Mouse (Mus musculus): ENCODE measurements around the gene 4930556J24Rik.
A peak's percentile ranks its signal among the peaks of the same experiment; 100 is the strongest.
"Not testable (repeated sequence)": the region's sequence is repeated elsewhere in the genome, so short reads cannot be mapped to it uniquely, and the experiment has no call there.

4930556J24Rik gene

GRCm38 (mm10) chr11:3973081-3973480 is 3.5 kb downstream of the 4930556J24Rik start:
- no peak for DNase-seq (ENCODE audit: low spot score)

- no peak for DNase-seq (ENCODE audit: low spot score)
Observed at GRCm38 (mm10) chr11:3970361-3970760, 6.2 kb downstream of the 4930556J24Rik start.

GRCm38 (mm10) chr11:3969837-3970236 is 6.7 kb downstream of the 4930556J24Rik start:
- peak; percentile 45 for DNase-seq (ENCODE audit: low spot score)

- no peak for DNase-seq (ENCODE audit: low spot score)
Observed at GRCm38 (mm10) chr11:3964416-3965172, 12.0 kb downstream of the 4930556J24Rik start.

GRCm38 (mm10) chr11:3963610-3964415 is 12.8 kb downstream of the 4930556J24Rik start, which contains the start of gene Pes1:
Pes1 (plus strand) TSS chr11:3963975.
- DNase-seq (ENCODE audit: low spot score) = peak; percentile 94

- DNase-seq (ENCODE audit: low spot score) = no peak
Observed at GRCm38 (mm10) chr11:3963155-3963554, 13.4 kb downstream of the 4930556J24Rik start.

- DNase-seq (ENCODE audit: low spot score) = no peak
Observed at GRCm38 (mm10) chr11:3961761-3962160, 14.8 kb downstream of the 4930556J24Rik start.

- DNase-seq (ENCODE audit: low spot score) = no peak
Observed at GRCm38 (mm10) chr11:3960901-3961300, 15.7 kb downstream of the 4930556J24Rik start.

- not testable (repeated sequence) for DNase-seq (ENCODE audit: low spot score)
Observed at GRCm38 (mm10) chr11:3955371-3955770, 21.2 kb downstream of the 4930556J24Rik start.

GRCm38 (mm10) chr11:3954876-3955275 is 21.7 kb downstream of the 4930556J24Rik start:
- not testable (repeated sequence) for DNase-seq (ENCODE audit: low spot score)

GRCm38 (mm10) chr11:3946386-3946785 is 30.2 kb downstream of the 4930556J24Rik start:
- DNase-seq (ENCODE audit: low spot score) = no peak

- no peak for DNase-seq (ENCODE audit: low spot score)
Observed at GRCm38 (mm10) chr11:3941371-3941770, 35.2 kb downstream of the 4930556J24Rik start.

- DNase-seq (ENCODE audit: low spot score) = no peak
Observed at GRCm38 (mm10) chr11:3937321-3937874, 39.2 kb downstream of the 4930556J24Rik start.

- no peak for DNase-seq (ENCODE audit: low spot score)
Observed at GRCm38 (mm10) chr11:3936318-3936717, 40.3 kb downstream of the 4930556J24Rik start.

- no peak for DNase-seq (ENCODE audit: low spot score)
Observed at GRCm38 (mm10) chr11:3935135-3935534, 41.4 kb downstream of the 4930556J24Rik start.

- DNase-seq (ENCODE audit: low spot score) = no peak
Observed at GRCm38 (mm10) chr11:3933756-3934285, 42.8 kb downstream of the 4930556J24Rik start.

- DNase-seq (ENCODE audit: low spot score) = peak; percentile 91
Observed at GRCm38 (mm10) chr11:3931511-3932211, 44.9 kb downstream of the 4930556J24Rik start, which contains the start of gene Tcn2. Tcn2 (minus strand) TSS chr11:3932159.

GRCm38 (mm10) chr11:3930931-3931330 is 45.6 kb downstream of the 4930556J24Rik start:
- no peak for DNase-seq (ENCODE audit: low spot score)

- peak; percentile 29 for DNase-seq (ENCODE audit: low spot score)
Observed at GRCm38 (mm10) chr11:3930019-3930418, 46.6 kb downstream of the 4930556J24Rik start.

GRCm38 (mm10) chr11:3925916-3926315 is 50.7 kb downstream of the 4930556J24Rik start:
- DNase-seq (ENCODE audit: low spot score) = no peak

- DNase-seq (ENCODE audit: low spot score) = no peak
Observed at GRCm38 (mm10) chr11:3922731-3923130, 53.8 kb downstream of the 4930556J24Rik start.

- DNase-seq (ENCODE audit: low spot score) = no peak
Observed at GRCm38 (mm10) chr11:3922115-3922514, 54.5 kb downstream of the 4930556J24Rik start.
